ENCODE assay signal across 8 mouse cellular contexts in genomic region chr2:30240267-30240666, GRCm38 (mm10). TPM values are rescaled to one million over a fixed set of nuclear protein-coding genes. Genes with fewer than 3 reads are reported as not detected.
A peak's percentile ranks its signal among the peaks of the same experiment; 100 is the strongest.
DNase-seq lines count a peak whose midpoint lies in the region; ATAC-seq and TF ChIP-seq lines count a peak whose summit lies in the region.
"Had no signal": no experiment of that assay in that cellular context is flagged by ENCODE, and none has a peak within 500 bp of the region (broad histone marks: within the 10 kb centered on the region; RNA-seq: fewer than 3 reads in every experiment).

Gene Gm28035, plus strand, starts transcription at chr2:30240567.

- no peaks in the 10 kb centered on the region for H3K27me3 ChIP-seq in embryonic facial prominence, embryonic 15.5 days
- H3K27me3 ChIP-seq in intestine, embryonic 14.5 days (replicated peaks; ENCODE audit: control insufficient read depth, insufficient read depth, low read length), result no peaks in the 10 kb centered on the region
- no peaks in the 10 kb centered on the region for H3K27me3 ChIP-seq in midbrain, embryonic 16.5 days (ENCODE audit: control insufficient read depth, insufficient read depth, low read depth, low read length)

- peaks cover 41% of the 10 kb centered on the region for H3K4me1 ChIP-seq in embryonic facial prominence, embryonic 15.5 days
- H3K4me1 ChIP-seq in intestine, embryonic 14.5 days (replicated peaks; ENCODE audit: control insufficient read depth, insufficient read depth, low read length), result peaks cover 23% of the 10 kb centered on the region
- H3K4me1 ChIP-seq in midbrain, embryonic 16.5 days (ENCODE audit: control insufficient read depth, insufficient read depth, low read length), result peaks cover 20% of the 10 kb centered on the region

- H3K9ac ChIP-seq in embryonic facial prominence, embryonic 15.5 days, result no peak within 1 kb of the TSS
- 0 out of 2 replicates have a peak within 1 kb of the TSS, but pooled peaks have one; percentile 20 for H3K9ac ChIP-seq in intestine, embryonic 14.5 days (ENCODE audit: low read length)
- 0 out of 2 replicates have a peak within 1 kb of the TSS, but pooled peaks have one; percentile 87 for H3K9ac ChIP-seq in midbrain, embryonic 16.5 days (ENCODE audit: low read depth, low read length)

- peaks cover 46% of the 10 kb centered on the region for H3K36me3 ChIP-seq in embryonic facial prominence, embryonic 15.5 days
- peaks cover 32% of the 10 kb centered on the region for H3K36me3 ChIP-seq in intestine, embryonic 14.5 days (ENCODE audit: control insufficient read depth, insufficient read depth, low read length)
- H3K36me3 ChIP-seq in midbrain, embryonic 16.5 days (ENCODE audit: control insufficient read depth, insufficient read depth, low read length), result peaks cover 7% of the 10 kb centered on the region

- H3K4me2 ChIP-seq in embryonic facial prominence, embryonic 15.5 days (replicated peaks), result peak within 1 kb of the TSS; percentile 66; the same call in 1 of the 2 replicates
- peak within 1 kb of the TSS; percentile 89 for H3K4me2 ChIP-seq in intestine, embryonic 14.5 days (ENCODE audit: low read length)
- H3K4me2 ChIP-seq in midbrain, embryonic 16.5 days (ENCODE audit: low read length), result peak within 1 kb of the TSS; percentile 95; the same call in 1 of the 2 replicates

- WGBS in embryonic facial prominence, embryonic 15.5 days, result 85% methylated on average over 2 of the region's 2 CpGs
- 75% methylated on average over 2 of the region's 2 CpGs for WGBS in intestine, embryonic 14.5 days
- WGBS in midbrain, embryonic 16.5 days, result 86% methylated on average over 2 of the region's 2 CpGs

- ATAC-seq in embryonic facial prominence, embryonic 15.5 days (ENCODE audit: insufficient number of reproducible peaks, low FRiP score, low TSS enrichment, low read depth), result no peak
- no peak for ATAC-seq in intestine, embryonic 14.5 days (replicated peaks; ENCODE audit: low FRiP score, low TSS enrichment, low read depth)
- ATAC-seq in midbrain, embryonic 16.5 days, result no peak

- H3K9me3 ChIP-seq in embryonic facial prominence, embryonic 15.5 days (replicated peaks), result no peaks in the 10 kb centered on the region
- no peaks in the 10 kb centered on the region for H3K9me3 ChIP-seq in intestine, embryonic 14.5 days (ENCODE audit: control insufficient read depth, low read length)
- no peaks in the 10 kb centered on the region for H3K9me3 ChIP-seq in midbrain, embryonic 16.5 days (replicated peaks; ENCODE audit: control insufficient read depth, low read length, poor library complexity, severe bottlenecking)

- peak within 1 kb of the TSS; percentile 13; the same call in 1 of the 2 replicates for H3K4me3 ChIP-seq in left cerebral cortex, adult 2 months
- H3K4me3 ChIP-seq in embryonic facial prominence, embryonic 15.5 days (replicated peaks), result no peak within 1 kb of the TSS
- H3K4me3 ChIP-seq in intestine, embryonic 14.5 days (ENCODE audit: low read depth, low read length), result no peak within 1 kb of the TSS
- no peak within 1 kb of the TSS for H3K4me3 ChIP-seq in midbrain, embryonic 16.5 days (ENCODE audit: low read depth, low read length)

- no peak for TF ChIP-seq CTCF in left cerebral cortex, adult 2 months (IDR thresholded peaks at IDR 0.05)

- DNase-seq in left cerebral cortex, adult 2 months (ENCODE audit: extremely low spot score in 1 of 2, low spot score in 2 of 2), result no peak
- no peak for DNase-seq in left cerebral cortex, adult 18-20 months (ENCODE audit: low spot score in 2 of 2)
- DNase-seq in intestine, embryonic 14.5 days (ENCODE audit: low spot score), result no peak
- no peak for DNase-seq in cerebellum, postnatal 25 days
- DNase-seq in right cerebral cortex, postnatal 36 days (ENCODE audit: low spot score in 2 of 2), result no peak
- DNase-seq: retina, postnatal 1 day had no signal

- peak within 1 kb of the TSS; percentile 91; the same call in 1 of the 2 replicates for H3K27ac ChIP-seq in left cerebral cortex, adult 2 months
- H3K27ac ChIP-seq in embryonic facial prominence, embryonic 15.5 days (replicated peaks), result 0 out of 2 replicates have a peak within 1 kb of the TSS, but pooled peaks have one; percentile 23
- H3K27ac ChIP-seq in intestine, embryonic 14.5 days (ENCODE audit: low read depth), result 0 out of 2 replicates have a peak within 1 kb of the TSS, but pooled peaks have one; percentile 5
- no peak within 1 kb of the TSS for H3K27ac ChIP-seq in midbrain, embryonic 16.5 days (ENCODE audit: low read length)

- intact Hi-C loops in left cerebral cortex, adult 2 months (cut with DNase I), result no loop called here

RNA-seq across cellular contexts. Expression of gene Gm28035, which starts in this region (rescaled TPM):
- 10 to 100 TPM; 11.3 to 15.1 TPM for total RNA-seq in left cerebral cortex, adult 2 months (2021)
- 10 to 100 TPM in 1 of 2 experiments, 1 to 10 TPM in 1; 9.5 to 10.3 TPM for total RNA-seq in left cerebral cortex, adult 18-20 months (2021)
- 0.09 and 0.16 TPM in 2 replicates for polyA plus RNA-seq in embryonic facial prominence, embryonic 15.5 days (2015; fragmentation: Nextera tagmentation; extraction: Ambion mirVana)
- polyA plus RNA-seq in intestine, embryonic 14.5 days (2014; fragmentation: Nextera tagmentation; extraction: Ambion mirVana), result 0.05 and 0.28 TPM in 2 replicates
- polyA plus RNA-seq in midbrain, embryonic 16.5 days (2015; fragmentation: Nextera tagmentation; extraction: Ambion mirVana), result 0.26 and 0.27 TPM in 2 replicates
